Mouse (Mus musculus): ENCODE measurements around the gene Ncapd2.

Ncapd2 gene

GRCm38 (mm10) chr6:125213129-125213528 is 21.6 kb upstream of the Ncapd2 start:
- DNase-seq, result no peak

- DNase-seq, result no peak
Observed at GRCm38 (mm10) chr6:125212621-125213020, 21.1 kb upstream of the Ncapd2 start.

GRCm38 (mm10) chr6:125210436-125210835 is 18.9 kb upstream of the Ncapd2 start:
- no peak for DNase-seq

GRCm38 (mm10) chr6:125197166-125197565 is 5.7 kb upstream of the Ncapd2 start:
- DNase-seq, result no peak

- no peak for DNase-seq
Observed at GRCm38 (mm10) chr6:125196301-125196700, 4.8 kb upstream of the Ncapd2 start.

- no peak for DNase-seq
Observed at GRCm38 (mm10) chr6:125195541-125196075, 4.1 kb upstream of the Ncapd2 start.

GRCm38 (mm10) chr6:125193390-125193789 is 1.9 kb upstream of the Ncapd2 start:
- no peak for DNase-seq

GRCm38 (mm10) chr6:125192841-125193240 is 1.3 kb upstream of the Ncapd2 start:
- DNase-seq, result no peak

GRCm38 (mm10) chr6:125192016-125192714 is 664 bp upstream of the Ncapd2 start:
- peak; percentile 95 for DNase-seq

GRCm38 (mm10) chr6:125190816-125191215 is 685 bp downstream of the Ncapd2 start:
- no peak for DNase-seq

GRCm38 (mm10) chr6:125186203-125186602 is 5.3 kb downstream of the Ncapd2 start:
- DNase-seq, result no peak

- DNase-seq, result no peak
Observed at GRCm38 (mm10) chr6:125182133-125182532, 9.4 kb downstream of the Ncapd2 start.

GRCm38 (mm10) chr6:125179601-125180000 is 11.9 kb downstream of the Ncapd2 start:
- no peak for DNase-seq

GRCm38 (mm10) chr6:125175469-125175868 is 16.0 kb downstream of the Ncapd2 start:
- no peak for DNase-seq

GRCm38 (mm10) chr6:125173256-125173655 is 18.2 kb downstream of the Ncapd2 start:
- DNase-seq, result no peak

GRCm38 (mm10) chr6:125172474-125172873 is 19.0 kb downstream of the Ncapd2 start:
- DNase-seq, result no peak

GRCm38 (mm10) chr6:125170194-125170593 is 21.3 kb downstream of the Ncapd2 start:
- DNase-seq, result no peak

- DNase-seq, result no peak
Observed at GRCm38 (mm10) chr6:125168086-125168485, 23.4 kb downstream of the Ncapd2 start.

- peak; percentile 39 for DNase-seq
Observed at GRCm38 (mm10) chr6:125166861-125167650, 24.4 kb downstream of the Ncapd2 start.

GRCm38 (mm10) chr6:125166051-125166751 is 25.3 kb downstream of the Ncapd2 start, which contains the start of gene Gapdh:
Gapdh (minus strand) TSS chr6:125166467.
- peak; percentile 89 for DNase-seq

GRCm38 (mm10) chr6:125165328-125165891 is 26.1 kb downstream of the Ncapd2 start:
- DNase-seq, result peak; percentile 98

GRCm38 (mm10) chr6:125164672-125165327 is 26.7 kb downstream of the Ncapd2 start:
- DNase-seq, result peak; percentile 75
